Comparison of ENCODE assay signal across 9 mouse cellular contexts in the genomic region with DNA sequence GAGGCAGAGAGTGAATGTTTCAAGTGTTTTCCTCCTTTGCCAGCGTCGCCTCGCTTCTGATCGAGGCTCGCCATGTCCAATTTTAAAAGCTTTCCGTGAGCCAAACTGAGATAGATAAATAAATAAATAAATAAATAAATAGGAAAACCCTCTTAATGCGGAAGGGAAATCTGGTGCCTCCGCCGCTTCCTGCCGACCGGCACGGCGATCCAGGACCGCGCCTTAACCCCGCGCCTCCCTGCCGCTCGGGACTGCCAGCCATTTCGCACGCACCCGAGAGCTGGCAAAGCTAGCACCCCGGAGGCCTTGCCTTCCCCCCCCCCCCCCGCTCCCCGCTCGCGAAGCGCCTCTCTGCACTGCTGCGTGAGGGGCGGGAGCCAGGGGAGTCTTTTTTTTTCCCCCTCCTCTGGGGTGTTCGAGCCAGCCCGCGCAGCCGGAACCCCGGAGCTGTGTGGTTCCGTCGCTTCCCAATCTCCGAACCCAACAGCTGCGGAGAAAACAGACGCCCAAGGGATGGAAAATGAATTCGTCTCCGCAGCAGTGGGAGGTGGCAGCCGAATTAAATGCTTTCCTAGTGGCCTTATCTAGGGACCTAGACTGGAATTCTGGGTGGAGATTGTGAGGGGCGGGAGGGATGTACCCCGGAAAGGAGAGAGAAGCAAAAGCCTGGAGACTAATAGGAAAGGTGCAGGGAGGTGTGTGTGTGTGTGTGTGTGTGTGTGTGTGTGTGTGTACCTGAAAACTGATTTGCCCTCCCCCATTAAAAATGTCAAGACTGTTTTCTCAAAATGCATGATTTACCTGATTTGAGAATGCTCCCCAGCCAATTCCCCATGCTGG. TPM values are rescaled to one million over a fixed set of nuclear protein-coding genes. Genes with fewer than 3 reads are reported as not detected.
DNase-seq lines count a peak whose midpoint lies in the region; ATAC-seq and TF ChIP-seq lines count a peak whose summit lies in the region.
"Had no signal": no experiment of that assay in that cellular context is flagged by ENCODE, and none has a peak within 500 bp of the region (broad histone marks: within the 10 kb centered on the region; RNA-seq: fewer than 3 reads in every experiment).

No protein-coding gene starts in this region.

- no peak for TF ChIP-seq CTCF in cerebellum, adult 2 months (IDR thresholded peaks at IDR 0.05; ENCODE audit: borderline replicate concordance, insufficient read depth, low read depth, low read length)
- no peak for TF ChIP-seq CTCF in testis, adult 2 months (IDR thresholded peaks at IDR 0.05; ENCODE audit: control insufficient read depth, insufficient read depth, insufficient replicate concordance, low read depth, low read length)
- TF ChIP-seq CTCF in intestine, postnatal 0 days (IDR thresholded peaks at IDR 0.05; ENCODE audit: low read depth), result no peak

- H3K9me3 ChIP-seq in intestine, postnatal 0 days (ENCODE audit: control insufficient read depth), result no peaks in the 10 kb centered on the region
- no peaks in the 10 kb centered on the region for H3K9me3 ChIP-seq in midbrain, embryonic 16.5 days (replicated peaks; ENCODE audit: control insufficient read depth, low read length, poor library complexity, severe bottlenecking)

- H3K9ac ChIP-seq in intestine, postnatal 0 days (ENCODE audit: low read depth, low read length), result peak overlapping the region; percentile 34; the same call in 1 of the 2 replicates
- H3K9ac ChIP-seq in midbrain, embryonic 16.5 days (ENCODE audit: low read depth, low read length), result peak overlapping the region; percentile 72

- peak overlapping the region; percentile 77 for H3K4me2 ChIP-seq in intestine, postnatal 0 days (replicated peaks; ENCODE audit: low read depth)
- peak overlapping the region; percentile 96 for H3K4me2 ChIP-seq in midbrain, embryonic 16.5 days (ENCODE audit: low read length)

- no peak overlapping the region for H3K27ac ChIP-seq in cerebellum, adult 2 months (ENCODE audit: insufficient read depth, low read length)
- H3K27ac ChIP-seq in testis, adult 2 months (ENCODE audit: control insufficient read depth, insufficient read depth, low read depth, low read length), result no peak overlapping the region
- no peak overlapping the region for H3K27ac ChIP-seq in intestine, postnatal 0 days (ENCODE audit: low read depth, low read length)
- no peak overlapping the region for H3K27ac ChIP-seq in midbrain, embryonic 16.5 days (ENCODE audit: low read length)

- 2% methylated on average over 45 of the region's 45 CpGs for WGBS in cerebellum, adult 2 months
- under 1% methylated on average over 42 of the region's 45 CpGs for WGBS in intestine, postnatal 0 days
- under 1% methylated on average over 41 of the region's 45 CpGs for WGBS in midbrain, embryonic 16.5 days

- TF ChIP-seq POLR2A in cerebellum, adult 2 months (IDR thresholded peaks at IDR 0.05; ENCODE audit: borderline replicate concordance, insufficient read depth, low read length), result no peak
- TF ChIP-seq POLR2A in testis, adult 2 months (IDR thresholded peaks at IDR 0.05; ENCODE audit: control insufficient read depth, low read depth, low read length), result no peak

- ATAC-seq in intestine, postnatal 0 days, result no peak
- peak; percentile 50; the same call in 1 of the 2 replicates for ATAC-seq in midbrain, embryonic 16.5 days
- no peak for ATAC-seq in erythroblast, adult 5-6 weeks (replicated peaks; ENCODE audit: low FRiP score, poor library complexity, severe bottlenecking)
- no peak for ATAC-seq in megakaryocyte progenitor cell, adult 5-6 weeks (replicated peaks; ENCODE audit: poor library complexity)

- H3K4me3 ChIP-seq in cerebellum, adult 2 months (replicated peaks; ENCODE audit: insufficient read depth, low read depth, low read length), result peak overlapping the region; percentile 76
- H3K4me3 ChIP-seq in testis, adult 2 months (ENCODE audit: control insufficient read depth, low read depth, low read length), result peak overlapping the region; percentile 57
- H3K4me3 ChIP-seq in intestine, postnatal 0 days (ENCODE audit: low read depth, low read length), result peak overlapping the region; percentile 65
- peak overlapping the region; percentile 61 for H3K4me3 ChIP-seq in midbrain, embryonic 16.5 days (ENCODE audit: low read depth, low read length)
- H3K4me3 ChIP-seq: erythroblast, embryonic 14.5 days had no signal

- H3K27me3 ChIP-seq in cerebellum, adult 2 months (ENCODE audit: control insufficient read depth, insufficient read depth, low read length), result peaks cover 12% of the 10 kb centered on the region; the same call in 1 of the 2 replicates
- no peaks in the 10 kb centered on the region; the same call in 1 of the 2 replicates for H3K27me3 ChIP-seq in testis, adult 2 months (ENCODE audit: control insufficient read depth, insufficient read depth, low read length)
- peaks cover 77% of the 10 kb centered on the region for H3K27me3 ChIP-seq in intestine, postnatal 0 days (replicated peaks; ENCODE audit: control insufficient read depth, insufficient read depth, low read length)
- peaks cover 78% of the 10 kb centered on the region for H3K27me3 ChIP-seq in midbrain, embryonic 16.5 days (ENCODE audit: control insufficient read depth, insufficient read depth, low read depth, low read length)

- DNase-seq in cerebellum, adult 2 months, result peak; percentile 24 to 35
- DNase-seq in cerebellum, adult 8-10 months, result no peak
- DNase-seq in testis, postnatal 14 days (ENCODE audit: low spot score), result no peak

- 0 out of 2 replicates have a peak, but pooled peaks cover 3% of the 10 kb centered on the region for H3K4me1 ChIP-seq in cerebellum, adult 2 months (ENCODE audit: control insufficient read depth, insufficient read depth, low read length)
- H3K4me1 ChIP-seq in testis, adult 2 months (ENCODE audit: control insufficient read depth, insufficient read depth, low read length), result peaks cover 36% of the 10 kb centered on the region
- no peaks in the 10 kb centered on the region for H3K4me1 ChIP-seq in intestine, postnatal 0 days (replicated peaks; ENCODE audit: control insufficient read depth, insufficient read depth, low read length)
- peaks cover 29% of the 10 kb centered on the region for H3K4me1 ChIP-seq in midbrain, embryonic 16.5 days (ENCODE audit: control insufficient read depth, insufficient read depth, low read length)

- no peaks in the 10 kb centered on the region for H3K36me3 ChIP-seq in testis, adult 2 months (ENCODE audit: control insufficient read depth, insufficient read depth, low read length)
- no peaks in the 10 kb centered on the region for H3K36me3 ChIP-seq in intestine, postnatal 0 days (ENCODE audit: control insufficient read depth, insufficient read depth)
- H3K36me3 ChIP-seq in midbrain, embryonic 16.5 days (ENCODE audit: control insufficient read depth, insufficient read depth, low read length), result no peaks in the 10 kb centered on the region

RNA-seq across cellular contexts. Expression of a gene that starts 3.1 kb away (rescaled TPM):
- polyA plus RNA-seq in cerebellum, adult 2 months (2012; rRNA removed), result 0.23 and 0.29 TPM in 2 replicates
- polyA plus RNA-seq in testis, adult 2 months (2012; rRNA removed), result 0.49 and 0.63 TPM in 2 replicates
- polyA plus RNA-seq in intestine, postnatal 0 days (2015; fragmentation: Nextera tagmentation; extraction: Ambion mirVana), result 1.3 TPM in 2 replicates
- 0.05 and 0.11 TPM in 2 replicates for polyA plus RNA-seq in midbrain, embryonic 16.5 days (2015; fragmentation: Nextera tagmentation; extraction: Ambion mirVana)
- not detected in 2 replicates for total RNA-seq in erythroblast, adult 5-6 weeks (2015; ENCODE audit: low replicate concordance)
- not detected in 2 replicates for total RNA-seq in erythroblast, adult 5-6 weeks (2017; ENCODE audit: low replicate concordance)
- total RNA-seq in megakaryocyte progenitor cell, adult 5-6 weeks (2015), result not detected in 2 replicates
- total RNA-seq in megakaryocyte progenitor cell, adult 5-6 weeks (2017), result not detected in 2 replicates
- polyA plus RNA-seq: erythroblast, embryonic 14.5 days had no signal

Comparison
In these comparisons a context has a peak if more than half of its experiments do, and no peak if none do; other contexts are left out.
1. DNase-seq: peak in cerebellum, adult 2 months (2 of 2); none in cerebellum, adult 8-10 months (single experiment) and testis, postnatal 14 days (single experiment).
2. Peak in every context shown above with its lines, with median percentiles within 50 percentile points of each other: H3K4me3 ChIP-seq.